Mouse (Mus musculus) megakaryocyte, embryonic 14.5 days (primary cell): ENCODE measurements around the gene Thumpd2. TPM values are rescaled to one million over a fixed set of nuclear protein-coding genes. Genes with fewer than 3 reads are reported as not detected.

Source experiments
- H3K27me3 ChIP-seq: replicated peaks from 2 replicates; pipeline ENCODE3; 2012; ENCODE audit warnings: inconsistent platforms
- H3K36me3 ChIP-seq: replicated peaks from 2 replicates; pipeline ENCODE3; 2012; ENCODE audit warnings: low read length, inconsistent platforms, mixed read lengths
- H3K4me1 ChIP-seq: 2 replicates; pipeline ENCODE4 v1.6.1; 2012; ENCODE audit warnings: inconsistent platforms
- H3K4me3 ChIP-seq: replicated peaks from 2 replicates; pipeline ENCODE3; 2012; ENCODE audit warnings: moderate library complexity, mild to moderate bottlenecking, inconsistent platforms
- H3K9me3 ChIP-seq: 2 replicates; pipeline ENCODE4 v1.6.1; 2012; ENCODE audit warnings: inconsistent platforms
- FLI1 ChIP-seq: IDR thresholded peaks from 2 replicates; pipeline ENCODE4 v1.6.1; 2012; ENCODE audit warnings: low read length, inconsistent platforms, mixed read lengths
- GATA1 ChIP-seq: IDR thresholded peaks from 3 replicates; pipeline ENCODE4 v1.6.1; 2012; ENCODE audit warnings: mixed read lengths, low read length, inconsistent platforms, borderline replicate concordance
- polyA plus RNA-seq: library from polyadenylated mRNA; stranded (reverse); fragments of >175 nt; gene quantifications from 2 replicates; pipeline ENCODE4 v1.2.3, GENCODE M21; 2012; ENCODE audit warnings: low replicate concordance; ENCODE audit not compliant: insufficient read depth

Thumpd2 gene
- polyA plus RNA-seq, 1 experiment, result 0.68 TPM

DNA sequence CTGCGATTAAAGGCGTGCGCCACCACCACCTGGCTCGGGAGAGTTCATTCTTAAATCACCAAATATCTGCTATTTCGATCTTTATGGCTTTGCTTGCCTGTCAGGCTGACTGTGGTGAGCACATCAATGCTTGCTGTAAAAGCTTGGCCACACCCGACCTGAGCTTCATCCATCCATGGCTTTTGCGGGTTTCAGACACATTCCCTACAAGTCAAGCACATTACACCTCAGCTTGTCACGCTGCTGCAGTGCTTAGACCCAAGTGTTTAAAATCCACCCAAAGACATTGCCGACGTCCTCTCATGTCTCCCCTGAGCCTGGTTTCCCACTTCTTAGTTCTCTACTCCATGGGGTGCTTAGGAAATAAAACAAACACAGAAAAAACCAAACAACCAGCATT is 55.8 kb downstream of the Thumpd2 start:
- Histone ChIP-seq H3K4me1 (no peaks in the 10 kb centered on the region), H3K36me3 (no peaks in the 10 kb centered on the region), H3K27me3 (peaks cover 17% of the 10 kb centered on the region), H3K9me3 (peaks cover 12% of the 10 kb centered on the region), H3K4me3 (no peak overlapping the region)
- no peak for TF ChIP-seq FLI1
- no peak for TF ChIP-seq GATA1

DNA sequence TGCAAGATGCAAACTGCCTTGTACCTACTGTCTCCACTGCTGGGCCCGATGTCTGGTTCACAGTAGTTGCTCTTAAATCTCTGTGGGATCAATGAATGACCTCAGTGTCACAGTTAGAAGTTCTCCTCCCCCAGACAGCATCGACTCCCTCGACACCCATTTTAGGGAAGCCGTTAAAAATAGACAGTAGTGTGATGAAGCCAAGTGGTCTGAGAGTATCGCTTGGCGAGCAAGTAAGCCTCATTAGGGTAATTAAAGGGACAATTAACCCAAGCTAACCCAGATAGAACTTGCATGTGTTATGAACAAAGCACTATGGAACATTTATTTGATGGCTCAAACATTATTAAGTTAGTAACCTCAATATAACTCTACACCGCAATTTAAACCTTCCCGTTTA is 59.6 kb downstream of the Thumpd2 start:
- no peaks in the 10 kb centered on the region for H3K4me1 ChIP-seq
- TF ChIP-seq GATA1 (no peak), FLI1 (no peak)
- no peaks in the 10 kb centered on the region for H3K36me3 ChIP-seq
- peaks cover 11% of the 10 kb centered on the region for H3K27me3 ChIP-seq
- H3K9me3 ChIP-seq, result peaks cover 18% of the 10 kb centered on the region
- H3K4me3 ChIP-seq, result no peak overlapping the region

DNA sequence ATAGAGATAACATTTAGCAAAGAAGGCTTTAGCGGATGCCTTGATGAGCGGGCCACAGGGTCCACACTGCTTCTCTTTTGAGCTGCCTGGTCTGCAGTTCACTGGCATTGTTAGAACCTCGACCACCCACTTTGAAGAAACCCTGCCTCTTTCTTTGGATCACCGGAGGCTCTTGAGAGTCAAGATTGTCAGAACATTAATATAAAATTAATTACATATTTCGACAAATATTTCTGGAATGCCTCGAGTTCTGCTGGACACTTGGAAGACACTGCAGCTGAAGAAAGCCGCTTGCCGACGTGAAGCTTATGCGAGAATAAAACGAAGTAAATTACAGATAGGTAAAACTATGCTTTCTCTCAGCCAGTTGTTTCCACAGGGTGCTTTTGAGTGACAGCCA is 60.4 kb downstream of the Thumpd2 start:
- TF ChIP-seq FLI1, result no peak
- no peak for TF ChIP-seq GATA1
- Histone ChIP-seq H3K4me1 (no peaks in the 10 kb centered on the region), H3K27me3 (peaks cover 11% of the 10 kb centered on the region), H3K4me3 (no peak overlapping the region), H3K36me3 (no peaks in the 10 kb centered on the region), H3K9me3 (peaks cover 18% of the 10 kb centered on the region)

DNA sequence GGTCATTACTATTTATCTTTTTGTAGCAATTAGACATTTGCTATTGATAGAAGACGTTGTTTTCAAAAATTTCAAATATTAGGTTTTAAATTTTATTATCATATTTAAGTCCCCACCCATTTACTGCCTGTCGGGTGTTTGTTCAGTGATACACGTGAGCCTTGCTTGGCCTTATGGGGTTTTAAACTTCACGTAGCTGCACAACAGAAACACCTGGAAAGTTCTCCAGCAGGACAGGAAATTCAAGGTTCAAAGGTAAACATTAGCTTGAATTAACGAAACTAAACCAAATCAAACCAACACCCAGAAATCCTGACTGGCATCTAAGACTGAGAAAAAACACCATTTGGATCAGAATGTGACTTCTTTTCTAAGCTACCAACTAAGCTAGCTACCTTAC is 62.8 kb downstream of the Thumpd2 start:
- H3K9me3 ChIP-seq, result peaks cover 11% of the 10 kb centered on the region
- TF ChIP-seq GATA1 (no peak), FLI1 (no peak)
- H3K36me3 ChIP-seq, result no peaks in the 10 kb centered on the region
- peaks cover 7% of the 10 kb centered on the region for H3K4me1 ChIP-seq
- H3K27me3 ChIP-seq, result peaks cover 3% of the 10 kb centered on the region
- H3K4me3 ChIP-seq, result no peak overlapping the region

DNA sequence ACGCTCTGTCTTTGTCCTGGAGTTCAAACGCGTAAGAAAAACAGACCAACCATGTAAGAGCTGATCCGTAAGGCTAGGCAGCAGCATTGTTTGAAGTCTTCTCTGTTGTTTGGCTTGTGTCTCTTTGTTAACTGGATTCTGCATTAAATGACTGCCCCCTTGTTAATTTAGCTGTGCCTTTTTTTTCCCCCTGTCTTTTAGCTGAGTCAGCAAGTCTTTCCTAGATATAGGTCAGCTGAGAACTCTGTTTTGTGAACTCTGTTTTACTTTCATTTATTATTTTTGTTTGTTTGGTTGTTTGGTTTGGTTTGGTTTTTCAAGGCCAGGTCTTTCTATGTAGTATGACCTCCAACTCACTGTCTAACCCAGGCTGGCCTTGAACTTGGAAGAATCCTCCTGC is 63.2 kb downstream of the Thumpd2 start:
- Histone ChIP-seq H3K9me3 (peaks cover 13% of the 10 kb centered on the region), H3K27me3 (peaks cover 3% of the 10 kb centered on the region), H3K4me1 (peaks cover 11% of the 10 kb centered on the region), H3K4me3 (no peak overlapping the region), H3K36me3 (no peaks in the 10 kb centered on the region)
- TF ChIP-seq GATA1, result no peak
- TF ChIP-seq FLI1, result no peak

DNA sequence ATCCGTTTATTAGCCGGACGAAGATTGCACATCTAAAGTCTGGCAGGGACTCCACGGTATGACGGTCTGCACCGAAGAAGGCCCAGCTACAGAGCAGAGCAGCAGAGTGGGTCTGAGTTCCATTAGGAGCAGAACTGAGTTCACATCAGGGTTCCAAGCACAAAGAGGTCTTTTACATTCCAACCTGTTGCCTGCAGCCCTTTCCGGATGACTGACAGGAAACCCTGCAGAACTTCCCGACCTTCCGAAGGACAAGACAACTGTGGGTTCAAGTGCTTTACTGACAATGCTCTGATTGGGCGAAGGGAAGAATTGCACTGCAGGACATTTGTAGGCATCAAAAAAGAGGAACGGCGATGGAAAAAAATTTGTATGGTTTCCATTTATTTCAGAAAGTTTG is 63.9 kb downstream of the Thumpd2 start:
- no peak for TF ChIP-seq GATA1
- TF ChIP-seq FLI1, result no peak
- Histone ChIP-seq H3K4me1 (peaks cover 13% of the 10 kb centered on the region), H3K4me3 (no peak overlapping the region), H3K36me3 (no peaks in the 10 kb centered on the region), H3K9me3 (peaks cover 19% of the 10 kb centered on the region), H3K27me3 (peaks cover 3% of the 10 kb centered on the region)

DNA sequence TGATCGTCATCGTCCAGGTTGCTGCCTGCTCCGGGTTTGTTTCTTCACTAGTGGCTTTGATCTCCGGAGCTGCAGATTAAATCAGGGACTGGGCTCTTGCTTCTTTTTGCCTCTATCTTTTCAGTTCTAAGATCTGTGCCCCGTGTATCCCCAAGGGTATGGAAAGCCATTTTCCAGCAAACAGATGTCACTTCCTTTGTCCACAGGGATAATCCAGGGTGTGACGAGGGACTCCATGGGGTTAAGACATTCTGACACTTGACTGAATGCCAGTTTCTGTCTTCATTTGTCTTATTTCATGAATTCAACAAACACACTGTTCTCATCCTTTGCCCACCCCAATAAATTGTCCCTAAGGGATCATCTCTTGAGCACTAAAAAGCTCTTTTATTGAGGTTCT is 65.9 kb downstream of the Thumpd2 start:
- TF ChIP-seq GATA1 (no peak), FLI1 (no peak)

DNA sequence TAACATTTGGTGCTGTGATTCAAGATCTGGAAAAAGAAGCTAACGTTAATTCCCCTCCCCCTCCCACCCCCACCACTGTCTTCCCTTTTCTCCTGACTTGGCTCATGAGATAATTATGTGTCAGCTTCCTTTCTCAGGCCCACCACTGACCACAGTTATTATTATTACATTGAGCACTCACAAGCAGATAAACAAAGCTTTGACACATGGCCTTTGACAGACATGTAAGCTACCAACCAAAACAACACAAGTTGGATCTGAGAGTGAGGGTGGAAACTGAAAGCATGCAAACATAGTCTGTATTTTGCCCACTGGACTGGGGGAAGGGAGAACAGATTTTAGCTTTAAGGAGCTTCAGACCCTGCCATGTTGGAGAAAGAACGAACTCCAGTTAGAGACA is 67.7 kb downstream of the Thumpd2 start:
- H3K27me3 ChIP-seq, result peaks cover 3% of the 10 kb centered on the region
- TF ChIP-seq FLI1, result no peak
- TF ChIP-seq GATA1, result no peak
- H3K9me3 ChIP-seq, result peaks cover 16% of the 10 kb centered on the region
- no peaks in the 10 kb centered on the region for H3K36me3 ChIP-seq
- peaks cover 13% of the 10 kb centered on the region for H3K4me1 ChIP-seq
- H3K4me3 ChIP-seq, result no peak overlapping the region

More for the DNA sequence above, 65.9 kb downstream of the Thumpd2 start:
- peaks cover 13% of the 10 kb centered on the region for H3K4me1 ChIP-seq
- no peaks in the 10 kb centered on the region for H3K36me3 ChIP-seq
- no peak overlapping the region for H3K4me3 ChIP-seq
- H3K9me3 ChIP-seq, result peaks cover 16% of the 10 kb centered on the region
- H3K27me3 ChIP-seq, result peaks cover 3% of the 10 kb centered on the region

DNA sequence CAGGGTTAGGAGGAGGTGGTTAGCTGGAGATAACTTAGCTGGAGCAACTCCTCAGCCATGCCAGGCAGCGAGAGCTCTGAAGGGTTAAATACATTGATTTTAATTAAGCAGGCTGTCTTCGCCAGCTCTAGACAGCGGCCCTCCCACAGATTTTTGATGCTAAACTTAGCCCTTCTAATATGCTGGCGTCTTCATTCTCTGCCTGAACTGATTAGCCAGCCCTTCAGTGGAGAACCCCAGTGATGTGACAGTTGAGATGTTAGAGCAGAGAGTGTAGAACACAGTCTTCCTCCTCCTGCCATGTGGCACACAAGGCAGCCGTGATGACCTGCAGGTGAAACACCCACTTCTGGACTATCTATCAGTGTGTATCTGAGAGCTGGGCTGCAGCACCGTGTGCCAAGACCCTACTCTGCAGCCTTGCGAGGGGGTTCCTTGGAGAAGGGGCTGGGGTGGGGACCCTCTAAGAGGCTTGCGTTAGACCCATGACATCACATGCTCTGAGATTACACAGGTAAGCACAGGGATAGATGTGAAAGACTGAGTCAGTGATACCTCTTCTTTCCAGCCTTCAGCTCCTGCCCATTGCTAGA is 73.3 kb downstream of the Thumpd2 start:
- Histone ChIP-seq H3K4me1 (peaks cover under 1% of the 10 kb centered on the region; the same call in 1 of the 2 replicates), H3K36me3 (no peaks in the 10 kb centered on the region), H3K4me3 (no peak overlapping the region), H3K9me3 (peaks cover 6% of the 10 kb centered on the region), H3K27me3 (peaks cover 8% of the 10 kb centered on the region)
- TF ChIP-seq FLI1 (no peak), GATA1 (no peak)

DNA sequence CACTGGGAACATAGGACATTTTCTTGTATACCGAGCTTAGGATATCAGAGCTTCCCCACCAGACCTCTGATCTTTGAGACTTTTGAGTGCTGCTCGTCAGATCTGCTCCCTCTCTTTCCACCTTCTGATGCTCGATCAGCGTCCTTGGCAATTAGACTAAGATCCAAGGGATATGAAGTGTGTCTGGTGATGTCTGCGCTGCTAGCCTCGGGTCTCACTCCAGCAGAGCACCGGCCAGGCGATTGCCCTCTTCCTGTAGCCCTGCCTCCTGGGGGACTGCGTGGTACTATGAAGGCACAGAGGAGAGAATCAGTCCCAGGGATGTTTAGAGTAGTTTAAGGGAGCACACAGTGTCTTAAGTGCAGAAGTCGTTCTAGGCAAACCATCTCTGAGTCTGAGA is 81.9 kb downstream of the Thumpd2 start:
- H3K4me1 ChIP-seq, result no peaks in the 10 kb centered on the region

DNA sequence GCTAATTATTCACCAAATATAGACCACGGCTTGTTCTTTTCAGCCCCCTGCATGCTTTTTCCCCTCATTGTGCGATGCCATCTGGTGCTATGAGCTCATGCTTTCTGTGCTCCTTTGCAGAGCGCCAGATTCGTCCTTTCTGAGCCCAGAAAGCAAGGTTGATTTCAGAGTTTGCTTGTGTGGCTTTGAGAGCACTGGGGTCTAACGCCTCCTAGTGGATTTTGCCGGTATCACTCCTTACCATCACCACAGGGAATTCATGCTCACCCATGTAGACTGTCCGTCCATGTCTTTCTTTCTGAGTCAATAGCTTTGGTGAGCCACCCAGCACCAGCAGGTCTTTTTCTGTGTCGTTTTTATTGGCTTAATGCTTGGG is 82.5 kb downstream of the Thumpd2 start:
- TF ChIP-seq GATA1, result no peak
- no peak for TF ChIP-seq FLI1
- Histone ChIP-seq H3K4me3 (no peak overlapping the region), H3K36me3 (no peaks in the 10 kb centered on the region)

More for the DNA sequence above, 81.9 kb downstream of the Thumpd2 start:
- Histone ChIP-seq H3K4me3 (no peak overlapping the region), H3K9me3 (no peaks in the 10 kb centered on the region), H3K27me3 (peaks cover 15% of the 10 kb centered on the region), H3K36me3 (no peaks in the 10 kb centered on the region)
- TF ChIP-seq GATA1 (no peak), FLI1 (no peak)

More for the DNA sequence above, 82.5 kb downstream of the Thumpd2 start:
- Histone ChIP-seq H3K4me1 (no peaks in the 10 kb centered on the region), H3K27me3 (peaks cover 15% of the 10 kb centered on the region), H3K9me3 (no peaks in the 10 kb centered on the region)
